Mouse (Mus musculus): ENCODE data around the gene Tbk1. TPM values are rescaled to one million over a fixed set of nuclear protein-coding genes. Genes with fewer than 3 reads are reported as not detected.

Gene Tbk1
- polyA plus RNA-seq, 1 experiment from 2014 or later: 39.2 TPM

- Histone ChIP-seq H3K9ac (ENCODE audit: low read length) (peak overlapping the region; percentile 43; the same call in 1 of the 2 replicates), H3K36me3 (ENCODE audit: control insufficient read depth, insufficient read depth, low read length) (no peaks in the 10 kb centered on the region), H3K27me3 (ENCODE audit: control insufficient read depth, insufficient read depth, low read depth, low read length) (no peaks in the 10 kb centered on the region), H3K27ac (ENCODE audit: low read length) (no peak overlapping the region), H3K4me2 (ENCODE audit: low read depth, low read length) (no peak overlapping the region), H3K4me1 (replicated peaks; ENCODE audit: control insufficient read depth, insufficient read depth, low read length) (peaks cover 8% of the 10 kb centered on the region), H3K4me3 (ENCODE audit: low read length) (no peak overlapping the region), H3K9me3 (ENCODE audit: control insufficient read depth, low read length) (no peaks in the 10 kb centered on the region)
- ATAC-seq (ENCODE audit: low read depth): peak; percentile 67
- WGBS: 25% methylated on average over 18 of the region's 18 CpGs
Observed at GRCm38 (mm10) chr10:121516008-121516600, 70.5 kb downstream of the Tbk1 start.

GRCm38 (mm10) chr10:121509751-121510643 is 76.6 kb downstream of the Tbk1 start:
- ATAC-seq (ENCODE audit: low read depth): no peak
- Histone ChIP-seq H3K9me3 (ENCODE audit: control insufficient read depth, low read length) (no peaks in the 10 kb centered on the region), H3K36me3 (ENCODE audit: control insufficient read depth, insufficient read depth, low read length) (no peaks in the 10 kb centered on the region), H3K9ac (ENCODE audit: low read length) (no peak overlapping the region), H3K27ac (ENCODE audit: low read length) (no peak overlapping the region), H3K4me1 (replicated peaks; ENCODE audit: control insufficient read depth, insufficient read depth, low read length) (peaks cover 24% of the 10 kb centered on the region), H3K4me3 (ENCODE audit: low read length) (no peak overlapping the region), H3K4me2 (ENCODE audit: low read depth, low read length) (peak overlapping the region; percentile 36), H3K27me3 (ENCODE audit: control insufficient read depth, insufficient read depth, low read depth, low read length) (no peaks in the 10 kb centered on the region)
- 16% methylated on average over 24 of the region's 24 CpGs for whole genome bisulfite sequencing

- Histone ChIP-seq H3K9me3 (ENCODE audit: control insufficient read depth, low read length) (no peaks in the 10 kb centered on the region), H3K4me3 (ENCODE audit: low read length) (no peak overlapping the region), H3K9ac (ENCODE audit: low read length) (no peak overlapping the region), H3K4me2 (ENCODE audit: low read depth, low read length) (no peak overlapping the region), H3K4me1 (replicated peaks; ENCODE audit: control insufficient read depth, insufficient read depth, low read length) (peaks cover 26% of the 10 kb centered on the region), H3K27me3 (ENCODE audit: control insufficient read depth, insufficient read depth, low read depth, low read length) (no peaks in the 10 kb centered on the region), H3K27ac (ENCODE audit: low read length) (no peak overlapping the region), H3K36me3 (ENCODE audit: control insufficient read depth, insufficient read depth, low read length) (no peaks in the 10 kb centered on the region)
- 88% methylated on average over 14 of the region's 16 CpGs for WGBS
- ATAC-seq (ENCODE audit: low read depth): no peak
Observed at GRCm38 (mm10) chr10:121507755-121508544, 78.6 kb downstream of the Tbk1 start.

- H3K27me3 ChIP-seq (ENCODE audit: control insufficient read depth, insufficient read depth, low read depth, low read length): no peaks in the 10 kb centered on the region
- H3K27ac ChIP-seq (ENCODE audit: low read length): peak overlapping the region; percentile 66
- 38% methylated on average over 29 of the region's 29 CpGs for WGBS
- peak overlapping the region; percentile 15; the same call in 1 of the 2 replicates for H3K4me2 ChIP-seq (ENCODE audit: low read depth, low read length)
- no peaks in the 10 kb centered on the region for H3K36me3 ChIP-seq (ENCODE audit: control insufficient read depth, insufficient read depth, low read length)
- no peak overlapping the region for H3K4me3 ChIP-seq (ENCODE audit: low read length)
- peaks cover 26% of the 10 kb centered on the region for H3K4me1 ChIP-seq (replicated peaks; ENCODE audit: control insufficient read depth, insufficient read depth, low read length)
- H3K9me3 ChIP-seq (ENCODE audit: control insufficient read depth, low read length): no peaks in the 10 kb centered on the region
- ATAC-seq (ENCODE audit: low read depth): peak; percentile 59
- H3K9ac ChIP-seq (ENCODE audit: low read length): peak overlapping the region; percentile 30; the same call in 1 of the 2 replicates
Observed at GRCm38 (mm10) chr10:121506731-121507583, 79.6 kb downstream of the Tbk1 start.

- H3K4me3 ChIP-seq (ENCODE audit: low read length): no peak overlapping the region
- H3K27ac ChIP-seq (ENCODE audit: low read length): peak overlapping the region; percentile 60
- no peaks in the 10 kb centered on the region for H3K27me3 ChIP-seq (ENCODE audit: control insufficient read depth, insufficient read depth, low read depth, low read length)
- H3K36me3 ChIP-seq (ENCODE audit: control insufficient read depth, insufficient read depth, low read length): no peaks in the 10 kb centered on the region
- H3K9me3 ChIP-seq (ENCODE audit: control insufficient read depth, low read length): no peaks in the 10 kb centered on the region
- ATAC-seq (ENCODE audit: low read depth): no peak
- H3K4me1 ChIP-seq (replicated peaks; ENCODE audit: control insufficient read depth, insufficient read depth, low read length): peaks cover 26% of the 10 kb centered on the region
- H3K4me2 ChIP-seq (ENCODE audit: low read depth, low read length): peak overlapping the region; percentile 62
- 46% methylated on average over 7 of the region's 7 CpGs for WGBS
- peak overlapping the region; percentile 54; the same call in 1 of the 2 replicates for H3K9ac ChIP-seq (ENCODE audit: low read length)
Observed at GRCm38 (mm10) chr10:121505929-121506328, 80.7 kb downstream of the Tbk1 start.

- peaks cover 29% of the 10 kb centered on the region for H3K4me1 ChIP-seq (replicated peaks; ENCODE audit: control insufficient read depth, insufficient read depth, low read length)
- WGBS: 12% methylated on average over 35 of the region's 35 CpGs
- H3K4me2 ChIP-seq (ENCODE audit: low read depth, low read length): peak overlapping the region; percentile 62
- no peaks in the 10 kb centered on the region for H3K36me3 ChIP-seq (ENCODE audit: control insufficient read depth, insufficient read depth, low read length)
- peak overlapping the region; percentile 60 for H3K27ac ChIP-seq (ENCODE audit: low read length)
- H3K27me3 ChIP-seq (ENCODE audit: control insufficient read depth, insufficient read depth, low read depth, low read length): no peaks in the 10 kb centered on the region
- H3K9me3 ChIP-seq (ENCODE audit: control insufficient read depth, low read length): no peaks in the 10 kb centered on the region
- ATAC-seq (ENCODE audit: low read depth): peak; percentile 89
- H3K9ac ChIP-seq (ENCODE audit: low read length): peak overlapping the region; percentile 54
- H3K4me3 ChIP-seq (ENCODE audit: low read length): peak overlapping the region; percentile 41
Observed at GRCm38 (mm10) chr10:121504973-121505911, 81.3 kb downstream of the Tbk1 start.

- Histone ChIP-seq H3K4me2 (ENCODE audit: low read depth, low read length) (no peak overlapping the region), H3K27ac (ENCODE audit: low read length) (peak overlapping the region; percentile 20; the same call in 1 of the 2 replicates), H3K36me3 (ENCODE audit: control insufficient read depth, insufficient read depth, low read length) (no peaks in the 10 kb centered on the region), H3K9ac (ENCODE audit: low read length) (no peak overlapping the region), H3K4me3 (ENCODE audit: low read length) (no peak overlapping the region), H3K9me3 (ENCODE audit: control insufficient read depth, low read length) (no peaks in the 10 kb centered on the region), H3K4me1 (replicated peaks; ENCODE audit: control insufficient read depth, insufficient read depth, low read length) (peaks cover 24% of the 10 kb centered on the region), H3K27me3 (ENCODE audit: control insufficient read depth, insufficient read depth, low read depth, low read length) (no peaks in the 10 kb centered on the region)
- WGBS: 61% methylated on average over 5 of the region's 5 CpGs
- ATAC-seq (ENCODE audit: low read depth): no peak
Observed at GRCm38 (mm10) chr10:121501160-121501559, 85.4 kb downstream of the Tbk1 start.

GRCm38 (mm10) chr10:121500034-121500433 is 86.6 kb downstream of the Tbk1 start:
- Histone ChIP-seq H3K4me2 (ENCODE audit: low read depth, low read length) (no peak overlapping the region), H3K9me3 (ENCODE audit: control insufficient read depth, low read length) (no peaks in the 10 kb centered on the region), H3K36me3 (ENCODE audit: control insufficient read depth, insufficient read depth, low read length) (no peaks in the 10 kb centered on the region), H3K27ac (ENCODE audit: low read length) (peak overlapping the region; percentile 17; the same call in 1 of the 2 replicates), H3K27me3 (ENCODE audit: control insufficient read depth, insufficient read depth, low read depth, low read length) (no peaks in the 10 kb centered on the region), H3K4me1 (replicated peaks; ENCODE audit: control insufficient read depth, insufficient read depth, low read length) (peaks cover 15% of the 10 kb centered on the region), H3K4me3 (ENCODE audit: low read length) (no peak overlapping the region), H3K9ac (ENCODE audit: low read length) (no peak overlapping the region)
- 37% methylated on average over 5 of the region's 5 CpGs for WGBS
- peak; percentile 39; the same call in 1 of the 2 replicates for ATAC-seq (ENCODE audit: low read depth)
